Mouse (Mus musculus) lung, postnatal 14 days (tissue): ENCODE measurements at regions not wholly inside any gene's neighbourhood (a gene's known extent, or its start where the extent isn't known, plus 50 kb on each side); places are given as distances from the start of the nearest gene placed in this dataset.

ENCODE experiments used
- DNase-seq: peaks from one replicate; pipeline ENCODE4 v3.0.0; 2021

GRCm38 (mm10) chr16:97234321-97234720, 63.8 kb upstream of the Dscam start:
- no peak for DNase-seq

- no peak for DNase-seq
Measured at GRCm38 (mm10) chr16:97239626-97240025, 69.1 kb upstream of the Dscam start.

GRCm38 (mm10) chr16:97240085-97240484, 69.5 kb upstream of the Dscam start:
- no peak for DNase-seq

GRCm38 (mm10) chr16:97240859-97241360, 70.4 kb upstream of the Dscam start:
- DNase-seq = no peak

GRCm38 (mm10) chr16:97241639-97242038, 71.1 kb upstream of the Dscam start:
- no peak for DNase-seq

GRCm38 (mm10) chr16:97250488-97250887, 79.9 kb upstream of the Dscam start:
- DNase-seq = no peak

GRCm38 (mm10) chr16:97252551-97252950, 82.0 kb upstream of the Dscam start:
- no peak for DNase-seq

GRCm38 (mm10) chr16:97252997-97253635, 82.6 kb upstream of the Dscam start:
- DNase-seq = no peak

GRCm38 (mm10) chr16:97258821-97259220, 88.3 kb upstream of the Dscam start:
- no peak for DNase-seq

- DNase-seq = no peak
Measured at GRCm38 (mm10) chr16:97263451-97263850, 92.9 kb upstream of the Dscam start.

GRCm38 (mm10) chr16:97270417-97271133, 86.0 kb upstream of the Bace2 start:
- DNase-seq = no peak

- DNase-seq = no peak
Measured at GRCm38 (mm10) chr16:97271264-97271663, 85.3 kb upstream of the Bace2 start.

GRCm38 (mm10) chr16:97272035-97272631, 84.4 kb upstream of the Bace2 start:
- DNase-seq = peak; percentile 68

GRCm38 (mm10) chr16:97278913-97279312, 77.6 kb upstream of the Bace2 start:
- DNase-seq = no peak

- DNase-seq = no peak
Measured at GRCm38 (mm10) chr16:97281615-97282110, 74.9 kb upstream of the Bace2 start.

- DNase-seq = no peak
Measured at GRCm38 (mm10) chr16:97282943-97283342, 73.6 kb upstream of the Bace2 start.

GRCm38 (mm10) chr16:97285886-97286447, 70.6 kb upstream of the Bace2 start:
- DNase-seq = no peak

GRCm38 (mm10) chr16:97286717-97287116, 69.8 kb upstream of the Bace2 start:
- no peak for DNase-seq

- no peak for DNase-seq
Measured at GRCm38 (mm10) chr16:97288634-97289033, 67.9 kb upstream of the Bace2 start.

- no peak for DNase-seq
Measured at GRCm38 (mm10) chr16:97292484-97293048, 64.0 kb upstream of the Bace2 start.

- DNase-seq = peak; percentile 73
Measured at GRCm38 (mm10) chr16:97293273-97293672, 63.3 kb upstream of the Bace2 start.

- no peak for DNase-seq
Measured at GRCm38 (mm10) chr16:97297140-97297539, 59.4 kb upstream of the Bace2 start.

- DNase-seq = no peak
Measured at GRCm38 (mm10) chr16:97304156-97304735, 52.3 kb upstream of the Bace2 start.
